In the genomic region with DNA sequence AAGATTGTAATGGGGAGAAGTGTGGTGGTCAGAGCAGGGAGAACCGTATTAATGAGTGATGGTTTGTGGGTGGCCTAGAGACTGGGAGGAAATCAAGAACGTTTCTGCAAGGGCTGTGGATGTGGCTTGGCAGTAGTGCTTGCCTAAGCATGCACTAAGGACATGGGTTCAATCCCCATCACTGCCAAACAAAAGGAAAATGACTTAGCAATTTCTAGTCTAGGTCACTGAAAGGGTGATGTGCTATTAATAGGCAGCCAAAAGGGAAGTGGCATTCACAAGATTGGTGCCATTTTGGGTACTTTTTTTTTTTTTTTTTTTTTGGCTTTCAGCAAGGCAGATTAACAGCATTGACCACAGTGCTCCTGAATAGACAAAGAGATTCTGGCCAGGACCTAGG, we compare ENCODE assay signal across 25 mouse cellular contexts. TPM values are rescaled to one million over a fixed set of nuclear protein-coding genes. Genes with fewer than 3 reads are reported as not detected.
DNase-seq lines count a peak whose midpoint lies in the region; ATAC-seq and TF ChIP-seq lines count a peak whose summit lies in the region.
"Had no signal": no experiment of that assay in that cellular context is flagged by ENCODE, and none has a peak within 500 bp of the region (broad histone marks: within the 10 kb centered on the region; RNA-seq: fewer than 3 reads in every experiment).

No protein-coding gene starts in this region.

- TF ChIP-seq CTCF in cerebellum, adult 2 months (IDR thresholded peaks at IDR 0.05; ENCODE audit: borderline replicate concordance, insufficient read depth, low read depth, low read length): no peak

- H3K27ac ChIP-seq in midbrain, embryonic 11.5 days (ENCODE audit: low read depth, low read length): no peak overlapping the region
- H3K27ac ChIP-seq in midbrain, embryonic 13.5 days: no peak overlapping the region
- peak overlapping the region; percentile 100 for H3K27ac ChIP-seq in macrophage
- no peak overlapping the region for H3K27ac ChIP-seq in cerebellum, adult 2 months (ENCODE audit: insufficient read depth, low read length)
- H3K27ac ChIP-seq: embryonic facial prominence, embryonic 15.5 days; hindbrain, postnatal 0 days; kidney, postnatal 0 days; liver, embryonic 15.5 days; midbrain, embryonic 12.5 days had no signal

- no peak overlapping the region for H3K4me2 ChIP-seq in midbrain, embryonic 11.5 days
- H3K4me2 ChIP-seq in midbrain, embryonic 13.5 days (replicated peaks): no peak overlapping the region
- H3K4me2 ChIP-seq: embryonic facial prominence, embryonic 15.5 days; heart, embryonic 12.5 days; liver, embryonic 15.5 days; midbrain, embryonic 12.5 days had no signal

- peaks cover under 1% of the 10 kb centered on the region; the same call in 1 of the 2 replicates for H3K4me1 ChIP-seq in midbrain, embryonic 11.5 days (ENCODE audit: control insufficient read depth, insufficient read depth, low read length)
- peaks cover 5% of the 10 kb centered on the region; the same call in 1 of the 2 replicates for H3K4me1 ChIP-seq in midbrain, embryonic 13.5 days (replicated peaks)
- peaks cover 6% of the 10 kb centered on the region for H3K4me1 ChIP-seq in cerebellum, adult 2 months (ENCODE audit: control insufficient read depth, insufficient read depth, low read length)
- H3K4me1 ChIP-seq: embryonic facial prominence, embryonic 15.5 days had no signal

- peak; percentile 33 for DNase-seq in midbrain, embryonic 11.5 days (ENCODE audit: low spot score, missing footprints)
- DNase-seq in adipocyte (ENCODE audit: low spot score): peak; percentile 35
- peak; percentile 28 for DNase-seq in splenic B cell, adult 2 months (ENCODE audit: low read depth, low spot score)
- DNase-seq in left cerebral cortex, postnatal 36 days (ENCODE audit: low spot score in 2 of 2): no peak
- no peak for DNase-seq in cerebellum, adult 2 months
- DNase-seq in left cerebral cortex, adult 8-10 months (ENCODE audit: low spot score in 2 of 2): no peak
- DNase-seq: adrenal gland, postnatal 36 days; cerebellum, adult 18-20 months; cerebellum, postnatal 36 days; heart, postnatal 10 days; lung, postnatal 4 days; right cerebral cortex, postnatal 14 days; spleen, adult 18-20 months; thymus, postnatal 14 days had no signal

- peaks cover 91% of the 10 kb centered on the region for H3K79me2 ChIP-seq in macrophage (ENCODE audit: inconsistent target)

- no peak overlapping the region for H3K9ac ChIP-seq in midbrain, embryonic 11.5 days (ENCODE audit: low read length)
- no peak overlapping the region for H3K9ac ChIP-seq in midbrain, embryonic 13.5 days (replicated peaks)
- H3K9ac ChIP-seq: embryonic facial prominence, embryonic 15.5 days; heart, embryonic 12.5 days; liver, embryonic 15.5 days; midbrain, embryonic 12.5 days had no signal

- H3K4me3 ChIP-seq in midbrain, embryonic 11.5 days (ENCODE audit: low read depth, low read length): no peak overlapping the region
- no peak overlapping the region for H3K4me3 ChIP-seq in midbrain, embryonic 13.5 days (replicated peaks)
- no peak overlapping the region for H3K4me3 ChIP-seq in macrophage (ENCODE audit: inconsistent target)
- H3K4me3 ChIP-seq in cerebellum, adult 2 months (replicated peaks; ENCODE audit: insufficient read depth, low read depth, low read length): no peak overlapping the region
- H3K4me3 ChIP-seq: embryonic facial prominence, embryonic 15.5 days; heart, embryonic 12.5 days; liver, embryonic 15.5 days; midbrain, embryonic 12.5 days had no signal

- TF ChIP-seq POLR2A in cerebellum, adult 2 months (IDR thresholded peaks at IDR 0.05; ENCODE audit: borderline replicate concordance, insufficient read depth, low read length): no peak

- H3K27me3 ChIP-seq in midbrain, embryonic 11.5 days (ENCODE audit: control insufficient read depth, insufficient read depth, low read length): no peaks in the 10 kb centered on the region
- no peaks in the 10 kb centered on the region for H3K27me3 ChIP-seq in midbrain, embryonic 13.5 days
- H3K27me3 ChIP-seq in splenic B cell, adult 2 months (ENCODE audit: control insufficient read depth, insufficient read depth, low read length, poor library complexity, severe bottlenecking): no peaks in the 10 kb centered on the region
- H3K27me3 ChIP-seq in cerebellum, adult 2 months (ENCODE audit: control insufficient read depth, insufficient read depth, low read length): no peaks in the 10 kb centered on the region
- H3K27me3 ChIP-seq: embryonic facial prominence, embryonic 15.5 days; heart, embryonic 12.5 days; liver, embryonic 15.5 days; midbrain, embryonic 12.5 days had no signal

- intact Hi-C loops in left cerebral cortex, postnatal 36 days (cut with DNase I): no loop called here

- no peaks in the 10 kb centered on the region for H3K9me3 ChIP-seq in midbrain, embryonic 11.5 days (ENCODE audit: control insufficient read depth, low read length)
- no peaks in the 10 kb centered on the region for H3K9me3 ChIP-seq in midbrain, embryonic 13.5 days
- H3K9me3 ChIP-seq: embryonic facial prominence, embryonic 15.5 days; heart, embryonic 12.5 days; liver, embryonic 15.5 days; midbrain, embryonic 12.5 days had no signal

- H3K36me3 ChIP-seq in midbrain, embryonic 11.5 days (ENCODE audit: control insufficient read depth, insufficient read depth, low read length): no peaks in the 10 kb centered on the region; the same call in 1 of the 2 replicates
- peaks cover 12% of the 10 kb centered on the region for H3K36me3 ChIP-seq in midbrain, embryonic 13.5 days
- peaks cover 22% of the 10 kb centered on the region; the same call in 1 of the 2 replicates for H3K36me3 ChIP-seq in macrophage (ENCODE audit: inconsistent target)
- H3K36me3 ChIP-seq in splenic B cell, adult 2 months (ENCODE audit: control insufficient read depth, insufficient read depth, low read length, poor library complexity, severe bottlenecking): peaks cover 2% of the 10 kb centered on the region

- 82% methylated on average over 2 of the region's 2 CpGs for WGBS in midbrain, embryonic 11.5 days
- WGBS in midbrain, embryonic 13.5 days: 80% methylated on average over 2 of the region's 2 CpGs
- WGBS in macrophage (ENCODE audit: missing documents): 0% methylated on average over 2 of the region's 2 CpGs
- 72% methylated on average over 2 of the region's 2 CpGs for WGBS in cerebellum, adult 2 months

- no peak for ATAC-seq in midbrain, embryonic 11.5 days (ENCODE audit: low FRiP score)
- no peak for ATAC-seq in midbrain, embryonic 13.5 days
- ATAC-seq: forebrain, embryonic 14.5 days; hindbrain, postnatal 0 days; intestine, embryonic 16.5 days had no signal

RNA-seq across cellular contexts. Expression of a gene that starts 5.9 kb away (rescaled TPM):
- polyA plus RNA-seq in midbrain, embryonic 11.5 days (2014; fragmentation: Nextera tagmentation; extraction: Ambion mirVana): 28.7 and 31.4 TPM in 2 replicates
- polyA plus RNA-seq in midbrain, embryonic 13.5 days (2015; fragmentation: Nextera tagmentation; extraction: Ambion mirVana): 21.2 and 22.4 TPM in 2 replicates
- total RNA-seq in macrophage (2018; cell fraction: chromatin; rRNA removed): 100 to 1,000 TPM in 15 of 26 experiments, 10 to 100 TPM in 11; 33.8 to 485 (median 111) TPM
- total RNA-seq in macrophage (2018; cell fraction: cytosol; rRNA removed): 1,000 to 10,000 TPM in 4 of 26 experiments, 100 to 1,000 TPM in 22; 457 to 1,368 (median 726) TPM
- 1,000 to 10,000 TPM in 3 of 26 experiments, 100 to 1,000 TPM in 23; 198 to 1,229 (median 648) TPM for total RNA-seq in macrophage (2018; cell fraction: nucleus; rRNA removed)
- polyA plus RNA-seq in macrophage (2018): 951 to 1,428 TPM (median 1,047 TPM) in 3 replicates
- total RNA-seq in left cerebral cortex, postnatal 36 days (2021): 10 to 100 TPM; 15.8 to 17.0 TPM
- 16.6 and 18.1 TPM in 2 replicates for polyA plus RNA-seq in cerebellum, adult 2 months (2012; rRNA removed)
- total RNA-seq in left cerebral cortex, adult 8-10 months (2022): 10 to 100 TPM; 15.7 to 21.3 (median 17.4) TPM

RNA-seq across cellular contexts. Expression of a gene that starts 29.1 kb away (rescaled TPM):
- polyA plus RNA-seq in midbrain, embryonic 11.5 days (2014; fragmentation: Nextera tagmentation; extraction: Ambion mirVana): 4.7 and 5.0 TPM in 2 replicates
- 3.3 and 5.4 TPM in 2 replicates for polyA plus RNA-seq in midbrain, embryonic 13.5 days (2015; fragmentation: Nextera tagmentation; extraction: Ambion mirVana)
- total RNA-seq in macrophage (2018; cell fraction: chromatin; rRNA removed): 1,000 to 10,000 TPM in 6 of 26 experiments, 100 to 1,000 TPM in 12, 10 to 100 TPM in 8; 30.4 to 2,097 (median 579) TPM
- 1,000 to 10,000 TPM in 14 of 26 experiments, 100 to 1,000 TPM in 12; 225 to 3,895 (median 1,756) TPM for total RNA-seq in macrophage (2018; cell fraction: cytosol; rRNA removed)
- total RNA-seq in macrophage (2018; cell fraction: nucleus; rRNA removed): 1,000 to 10,000 TPM in 16 of 26 experiments, 100 to 1,000 TPM in 9, 10 to 100 TPM in 1; 77.5 to 3,890 (median 2,245) TPM
- polyA plus RNA-seq in macrophage (2018): 92.3 to 757 TPM (median 307 TPM) in 3 replicates
- 1 to 10 TPM; 7.2 to 7.8 TPM for total RNA-seq in left cerebral cortex, postnatal 36 days (2021)
- 2.7 and 4.0 TPM in 2 replicates for polyA plus RNA-seq in cerebellum, adult 2 months (2012; rRNA removed)
- total RNA-seq in left cerebral cortex, adult 8-10 months (2022): 1 to 10 TPM; 7.1 to 9.4 (median 7.2) TPM

RNA-seq across cellular contexts. Expression of a gene that starts 46.4 kb away (rescaled TPM):
- 0.61 and 0.66 TPM in 2 replicates for polyA plus RNA-seq in midbrain, embryonic 11.5 days (2014; fragmentation: Nextera tagmentation; extraction: Ambion mirVana)
- polyA plus RNA-seq in midbrain, embryonic 13.5 days (2015; fragmentation: Nextera tagmentation; extraction: Ambion mirVana): 0.15 and 0.19 TPM in 2 replicates
- total RNA-seq in macrophage (2018; cell fraction: chromatin; rRNA removed): 1 to 10 TPM in 8 of 26 experiments, under 1 TPM in 6, not detected in 12; 0.45 to 4.8 (median 1.3) TPM
- total RNA-seq in macrophage (2018; cell fraction: cytosol; rRNA removed): 1 to 10 TPM in 11 of 26 experiments, under 1 TPM in 15; 0.13 to 9.9 (median 0.72) TPM
- total RNA-seq in macrophage (2018; cell fraction: nucleus; rRNA removed): 10 to 100 TPM in 8 of 26 experiments, 1 to 10 TPM in 13, under 1 TPM in 4, not detected in 1; 0.64 to 16.9 (median 5.9) TPM
- 1.2 to 3.1 TPM in 2 of 3 replicates, not detected in the other for polyA plus RNA-seq in macrophage (2018)
- total RNA-seq in left cerebral cortex, postnatal 36 days (2021): under 1 TPM; 0.62 to 0.77 TPM
- 0.41 and 0.68 TPM in 2 replicates for polyA plus RNA-seq in cerebellum, adult 2 months (2012; rRNA removed)
- total RNA-seq in left cerebral cortex, adult 8-10 months (2022): 1 to 10 TPM in 2 of 4 experiments, under 1 TPM in 1, not detected in 1; 0.35 to 1.6 (median 1.2) TPM
- total RNA-seq: gastrocnemius, adult 8-10 months had no signal

Comparison
In these comparisons a context has a peak if more than half of its experiments do, and no peak if none do; other contexts are left out.
1. DNase-seq: peak in midbrain, embryonic 11.5 days (single experiment), adipocyte (single experiment) and splenic B cell, adult 2 months (single experiment); none in left cerebral cortex, postnatal 36 days (0 of 2), cerebellum, adult 2 months (0 of 2) and left cerebral cortex, adult 8-10 months (0 of 2).
2. RNA of a gene that starts 5.9 kb away (polyA plus RNA-seq): 951 to 1,428 TPM in macrophage; 28.7 to 31.4 TPM in midbrain, embryonic 11.5 days, 21.2 to 22.4 TPM in midbrain, embryonic 13.5 days and 16.6 to 18.1 TPM in cerebellum, adult 2 months; every median in the first group is over 10 times any median in the second.
3. RNA of a gene that starts 29.1 kb away (polyA plus RNA-seq): 92.3 to 757 TPM in macrophage; 4.7 to 5.0 TPM in midbrain, embryonic 11.5 days, 2.7 to 4.0 TPM in cerebellum, adult 2 months and 3.3 to 5.4 TPM in midbrain, embryonic 13.5 days; every median in the first group is over 10 times any median in the second.